Mouse (Mus musculus): Measurements from ENCODE around the gene Grin2b. TPM values are rescaled to one million over a fixed set of nuclear protein-coding genes. Genes with fewer than 3 reads are reported as not detected.

The Grin2b gene
- polyA plus RNA-seq, 1 experiment = not detected

- H3K4me2 ChIP-seq (ENCODE audit: low read depth) = no peak overlapping the region
Observed at GRCm38 (mm10) chr6:136010290-136011037, 162.8 kb downstream of the Grin2b start.

GRCm38 (mm10) chr6:136008120-136008519 lies 165.2 kb downstream of the Grin2b start:
- Histone ChIP-seq H3K27me3 (ENCODE audit: control insufficient read depth, insufficient read depth, insufficient read length) (no peaks in the 10 kb centered on the region), H3K4me2 (ENCODE audit: low read depth) (no peak overlapping the region), H3K4me3 (no peak overlapping the region), H3K36me3 (ENCODE audit: control insufficient read depth, insufficient read depth) (no peaks in the 10 kb centered on the region), H3K79me2 (ENCODE audit: control insufficient read depth, insufficient read depth) (no peaks in the 10 kb centered on the region), H3ac (ENCODE audit: control insufficient read depth, insufficient read length) (no peak overlapping the region)
- TF ChIP-seq CEBPB (IDR thresholded peaks at IDR 0.05; ENCODE audit: insufficient read depth, poor library complexity, severe bottlenecking) (no peak), SRF (IDR thresholded peaks at IDR 0.05; ENCODE audit: control insufficient read depth, insufficient read length, low read depth) (no peak)

More at GRCm38 (mm10) chr6:136010290-136011037, 162.8 kb downstream of the Grin2b start:
- H3K27me3 ChIP-seq (ENCODE audit: control insufficient read depth, insufficient read depth, insufficient read length) = no peaks in the 10 kb centered on the region
- H3K36me3 ChIP-seq (ENCODE audit: control insufficient read depth, insufficient read depth) = no peaks in the 10 kb centered on the region
- TF ChIP-seq SRF (IDR thresholded peaks at IDR 0.05; ENCODE audit: control insufficient read depth, insufficient read length, low read depth) (no peak), MYOD1 (IDR thresholded peaks at IDR 0.05; ENCODE audit: control insufficient read depth in 1 of 3, insufficient read length in 2 of 3, low read depth in 2 of 3) (no peak), POLR2AphosphoS2 (IDR thresholded peaks at IDR 0.05; ENCODE audit: insufficient read length, low read depth) (no peak), MAX (IDR thresholded peaks at IDR 0.05; ENCODE audit: low read depth) (no peak), CEBPB (IDR thresholded peaks at IDR 0.05; ENCODE audit: insufficient read depth, poor library complexity, severe bottlenecking) (no peak), REST (IDR thresholded peaks at IDR 0.05; ENCODE audit: insufficient read depth, insufficient read length) (no peak), TCF3 (IDR thresholded peaks at IDR 0.05; ENCODE audit: insufficient read length, low read depth) (no peak), E2F4 (IDR thresholded peaks at IDR 0.05; ENCODE audit: insufficient read depth) (no peak), MYOG (IDR thresholded peaks at IDR 0.05; ENCODE audit: control insufficient read depth in 1 of 3, insufficient read depth in 1 of 3, insufficient read length in 2 of 3, low read depth in 2 of 3) (no peak)
- H3ac ChIP-seq (ENCODE audit: control insufficient read depth, insufficient read length) = no peak overlapping the region
- H3K4me3 ChIP-seq = no peak overlapping the region
- no peaks in the 10 kb centered on the region for H3K79me2 ChIP-seq (ENCODE audit: control insufficient read depth, insufficient read depth)

- H3K4me3 ChIP-seq = no peak overlapping the region
- H3K27me3 ChIP-seq (ENCODE audit: control insufficient read depth, insufficient read depth, insufficient read length) = no peaks in the 10 kb centered on the region
- no peak overlapping the region for H3ac ChIP-seq (ENCODE audit: control insufficient read depth, insufficient read length)
- H3K79me2 ChIP-seq (ENCODE audit: control insufficient read depth, insufficient read depth) = no peaks in the 10 kb centered on the region
- TF ChIP-seq TCF12 (IDR thresholded peaks at IDR 0.05; ENCODE audit: insufficient read depth, poor library complexity, severe bottlenecking) = no peak
- H3K4me2 ChIP-seq (ENCODE audit: low read depth) = no peak overlapping the region
- no peaks in the 10 kb centered on the region for H3K36me3 ChIP-seq (ENCODE audit: control insufficient read depth, insufficient read depth)
Observed at GRCm38 (mm10) chr6:135994691-135995090, 178.6 kb downstream of the Grin2b start.

- Histone ChIP-seq H3K79me2 (ENCODE audit: control insufficient read depth, insufficient read depth) (no peaks in the 10 kb centered on the region), H3ac (ENCODE audit: control insufficient read depth, insufficient read length) (no peak overlapping the region), H3K4me3 (no peak overlapping the region), H3K27me3 (ENCODE audit: control insufficient read depth, insufficient read depth, insufficient read length) (no peaks in the 10 kb centered on the region), H3K4me2 (ENCODE audit: low read depth) (no peak overlapping the region), H3K36me3 (ENCODE audit: control insufficient read depth, insufficient read depth) (no peaks in the 10 kb centered on the region)
- TF ChIP-seq E2F4 (IDR thresholded peaks at IDR 0.05; ENCODE audit: insufficient read depth) (no peak), TCF12 (IDR thresholded peaks at IDR 0.05; ENCODE audit: insufficient read depth, poor library complexity, severe bottlenecking) (no peak), MYOG (IDR thresholded peaks at IDR 0.05; ENCODE audit: control insufficient read depth in 1 of 3, insufficient read depth in 1 of 3, insufficient read length in 2 of 3, low read depth in 2 of 3) (no peak)
Observed at GRCm38 (mm10) chr6:135993897-135994296, 179.4 kb downstream of the Grin2b start.

- no peaks in the 10 kb centered on the region for H3K79me2 ChIP-seq (ENCODE audit: control insufficient read depth, insufficient read depth)
- no peak overlapping the region for H3K4me2 ChIP-seq (ENCODE audit: low read depth)
- H3K27me3 ChIP-seq (ENCODE audit: control insufficient read depth, insufficient read depth, insufficient read length) = no peaks in the 10 kb centered on the region
- TF ChIP-seq E2F4 (IDR thresholded peaks at IDR 0.05; ENCODE audit: insufficient read depth) = no peak
- TF ChIP-seq USF1 (IDR thresholded peaks at IDR 0.05; ENCODE audit: low read depth) = no peak
- TF ChIP-seq POLR2A (IDR thresholded peaks at IDR 0.05; ENCODE audit: insufficient read length, low read depth) = no peak
- no peak for TF ChIP-seq TCF3 (IDR thresholded peaks at IDR 0.05; ENCODE audit: insufficient read length, low read depth)
- TF ChIP-seq MYOD1 (IDR thresholded peaks at IDR 0.05; ENCODE audit: control insufficient read depth in 1 of 3, insufficient read length in 2 of 3, low read depth in 2 of 3) = no peak
- TF ChIP-seq MAX (IDR thresholded peaks at IDR 0.05; ENCODE audit: low read depth) = no peak
- TF ChIP-seq CEBPB (IDR thresholded peaks at IDR 0.05; ENCODE audit: insufficient read depth, poor library complexity, severe bottlenecking) = no peak
- no peak for TF ChIP-seq MYOG (IDR thresholded peaks at IDR 0.05; ENCODE audit: control insufficient read depth in 1 of 3, insufficient read depth in 1 of 3, insufficient read length in 2 of 3, low read depth in 2 of 3)
- TF ChIP-seq TCF12 (IDR thresholded peaks at IDR 0.05; ENCODE audit: insufficient read depth, poor library complexity, severe bottlenecking) = no peak
- no peak for TF ChIP-seq REST (IDR thresholded peaks at IDR 0.05; ENCODE audit: insufficient read depth, insufficient read length)
- TF ChIP-seq POLR2AphosphoS2 (IDR thresholded peaks at IDR 0.05; ENCODE audit: insufficient read length, low read depth) = no peak
- TF ChIP-seq SRF (IDR thresholded peaks at IDR 0.05; ENCODE audit: control insufficient read depth, insufficient read length, low read depth) = no peak
- no peaks in the 10 kb centered on the region for H3K36me3 ChIP-seq (ENCODE audit: control insufficient read depth, insufficient read depth)
- H3K4me3 ChIP-seq = no peak overlapping the region
- no peak overlapping the region for H3ac ChIP-seq (ENCODE audit: control insufficient read depth, insufficient read length)
Observed at GRCm38 (mm10) chr6:135993378-135993777, 179.9 kb downstream of the Grin2b start.
